Mouse (Mus musculus) urinary bladder, adult 2 months (tissue): ENCODE measurements around the gene Prmt7. TPM values are rescaled to one million over a fixed set of nuclear protein-coding genes. Genes with fewer than 3 reads are reported as not detected.

Experiments used
- DNase-seq: peaks from one replicate; pipeline ENCODE4 v3.0.0; 2022; ENCODE audit warnings: low spot score
- polyA plus RNA-seq: library from polyadenylated mRNA; depleted of rRNA; stranded (reverse); fragments of >200 nt; gene quantifications from 2 replicates; pipeline ENCODE4 v1.2.3, GENCODE M21; 2012

Gene Prmt7
- polyA plus RNA-seq, 1 experiment = 19.1 TPM

DNA sequence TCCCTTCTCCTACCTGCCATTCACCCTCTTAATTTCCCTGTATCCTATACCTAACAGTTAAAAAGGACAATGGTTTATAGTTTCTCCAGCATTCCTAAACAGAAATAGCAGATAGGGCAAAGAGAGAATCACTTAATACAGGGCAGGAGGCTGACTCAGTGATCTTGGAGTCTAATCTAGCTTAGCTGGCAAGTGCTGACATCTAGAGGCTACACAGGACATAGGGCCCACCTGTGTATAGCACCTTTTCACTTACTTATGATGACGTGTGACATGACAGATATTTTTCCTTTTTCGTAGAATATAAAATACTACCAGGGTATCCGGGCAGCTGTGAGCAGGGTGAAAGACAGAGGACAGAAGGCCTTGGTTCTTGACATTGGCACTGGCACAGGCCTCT is 8.9 kb downstream of the Prmt7 start:
- DNase-seq = no peak

DNA sequence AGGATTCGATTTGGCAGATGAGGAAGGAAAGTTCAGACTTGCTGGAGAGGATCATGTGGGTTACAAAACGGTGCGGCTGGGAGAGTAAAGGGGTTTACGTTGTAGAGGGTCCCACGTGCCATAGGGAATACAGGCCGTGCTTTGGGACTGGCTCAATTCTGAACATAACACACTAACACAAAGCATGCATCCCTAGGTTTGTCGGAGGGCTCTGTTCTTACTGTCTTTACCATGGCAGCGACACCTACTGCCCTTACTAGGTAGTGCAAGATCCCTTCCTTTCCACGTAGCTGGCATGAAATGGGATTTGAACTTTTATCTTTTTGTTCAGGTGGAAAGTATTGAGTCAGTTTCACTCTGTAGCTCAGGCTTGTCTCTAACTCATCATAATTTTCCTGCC is 15.9 kb downstream of the Prmt7 start:
- DNase-seq = no peak

DNA sequence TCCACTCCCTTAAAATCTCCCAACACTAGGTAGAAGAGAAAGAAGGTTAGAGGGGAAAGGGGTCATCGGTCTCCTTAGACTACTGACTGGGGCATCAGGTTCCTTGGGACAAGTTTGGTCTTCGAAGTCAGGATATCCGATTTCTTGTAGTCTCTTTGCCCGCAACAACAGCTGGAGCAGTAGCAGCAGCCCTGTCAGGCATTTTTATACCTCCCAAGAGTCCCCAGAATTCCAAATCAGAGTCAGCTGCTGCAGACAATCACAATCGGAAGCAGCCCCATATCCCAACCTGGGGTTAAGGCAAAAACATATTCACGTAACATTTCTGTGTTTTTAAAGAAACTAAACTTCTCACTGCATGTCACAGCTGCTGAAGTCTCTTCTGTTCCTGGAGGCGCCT is 20.8 kb downstream of the Prmt7 start:
- DNase-seq = no peak

DNA sequence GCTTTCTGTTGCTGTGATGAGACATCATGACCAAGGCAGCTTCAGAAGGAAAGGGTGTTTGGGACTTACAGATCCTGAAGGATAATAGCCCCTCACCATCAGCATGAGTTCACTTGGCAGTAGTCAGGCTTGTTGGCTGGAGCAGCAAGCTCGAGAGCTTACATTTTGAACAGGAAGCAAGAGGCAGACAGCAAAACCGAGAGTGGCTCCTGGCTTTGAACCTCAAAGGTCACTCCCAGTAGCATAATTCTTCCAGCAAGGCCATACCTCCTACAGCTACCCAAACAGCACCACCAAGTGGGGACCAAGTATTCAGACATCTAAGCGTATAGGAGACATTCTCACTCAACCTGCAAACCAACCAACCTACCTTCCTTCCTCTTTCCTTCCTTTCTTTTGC is 22.0 kb downstream of the Prmt7 start:
- DNase-seq = no peak

DNA sequence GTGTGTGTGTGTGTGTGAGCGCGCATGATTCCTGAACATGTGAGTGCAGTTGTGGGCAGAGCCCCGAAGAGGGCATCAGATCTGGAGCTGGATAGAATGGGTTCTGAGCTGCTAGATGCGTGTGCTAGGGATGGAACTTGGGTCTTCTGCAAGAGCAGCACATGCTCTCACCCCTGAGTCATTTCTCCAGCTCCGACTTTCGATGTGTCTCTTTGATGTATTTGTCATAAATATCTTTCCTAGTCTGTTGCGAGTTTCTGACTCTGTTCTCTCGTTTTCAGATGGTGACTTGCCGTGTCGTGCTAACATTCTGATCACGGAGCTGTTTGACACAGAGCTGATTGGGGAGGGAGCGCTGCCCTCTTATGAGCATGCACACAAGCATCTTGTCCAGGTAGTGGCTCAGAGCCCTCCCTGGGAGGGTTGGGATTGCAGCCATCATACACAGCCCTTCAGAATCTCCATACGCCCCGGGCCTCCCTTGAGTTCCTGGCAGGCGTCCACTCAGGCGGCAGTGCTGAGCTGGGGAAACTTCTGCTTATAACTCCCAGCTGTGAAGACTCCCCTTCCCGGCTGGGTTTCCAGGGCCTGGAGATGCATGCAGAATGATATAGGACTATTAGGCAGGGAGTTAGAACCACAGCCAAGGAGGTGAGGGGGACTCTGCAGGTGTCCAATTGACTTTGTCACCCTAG is 24.0 kb downstream of the Prmt7 start:
- DNase-seq = no peak

DNA sequence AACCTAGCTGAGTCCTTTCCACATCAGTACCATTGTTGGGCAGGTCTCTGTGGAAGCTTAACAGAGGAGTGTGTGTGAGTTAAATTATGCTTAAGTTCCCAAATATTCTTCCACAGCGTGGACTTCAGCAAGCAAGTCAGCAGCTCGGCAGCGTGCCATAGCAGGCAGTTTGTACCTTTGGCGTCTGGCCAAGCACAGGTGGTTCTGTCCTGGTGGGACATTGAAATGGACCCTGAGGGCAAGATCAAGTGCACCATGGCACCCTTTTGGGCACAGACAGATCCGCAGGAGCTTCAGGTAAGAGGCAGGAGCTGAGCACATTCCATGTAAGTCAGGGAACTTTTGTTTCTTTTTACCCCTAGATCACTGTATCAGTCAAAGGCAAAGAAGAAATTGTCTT is 26.4 kb downstream of the Prmt7 start:
- DNase-seq = no peak

DNA sequence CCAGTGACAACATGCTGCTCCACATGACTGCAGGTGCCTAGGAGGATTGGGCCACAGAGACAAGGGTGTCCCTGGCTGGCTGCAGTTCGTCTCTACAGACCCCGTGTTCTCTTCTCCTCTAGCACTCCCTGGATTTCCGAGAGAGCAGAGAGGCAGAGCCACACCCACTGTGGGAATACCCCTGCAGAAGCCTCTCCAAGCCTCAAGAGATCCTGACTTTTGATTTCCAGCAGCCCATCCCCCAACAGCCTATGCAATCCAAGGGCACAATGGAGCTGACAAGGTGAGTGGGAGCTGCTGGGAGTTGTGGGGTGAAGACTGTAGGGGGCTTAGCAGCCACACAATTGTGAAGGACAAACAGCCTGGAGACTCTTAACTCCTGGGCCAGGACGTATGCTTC is 39.5 kb downstream of the Prmt7 start:
- DNase-seq = no peak

DNA sequence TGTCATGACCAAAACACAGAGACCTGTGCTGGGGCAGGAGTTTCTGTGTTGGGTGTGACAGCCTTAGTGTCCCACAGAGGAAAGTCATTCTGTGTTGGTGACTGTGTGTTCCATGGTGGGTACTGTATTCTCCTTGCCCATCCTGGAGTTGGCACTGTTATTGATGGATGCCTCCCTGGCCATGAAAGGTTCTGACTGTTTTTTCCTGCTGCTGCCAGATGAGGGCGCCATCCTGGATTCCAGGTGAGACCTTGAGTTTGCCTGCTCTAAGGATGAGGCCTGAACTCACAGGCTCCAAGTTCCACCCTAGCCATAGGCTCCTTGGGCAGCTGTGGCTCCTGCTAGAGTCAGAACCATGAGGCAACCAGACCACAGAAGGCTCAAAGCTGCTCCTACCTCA is 47.4 kb downstream of the Prmt7 start:
- DNase-seq = no peak

DNA sequence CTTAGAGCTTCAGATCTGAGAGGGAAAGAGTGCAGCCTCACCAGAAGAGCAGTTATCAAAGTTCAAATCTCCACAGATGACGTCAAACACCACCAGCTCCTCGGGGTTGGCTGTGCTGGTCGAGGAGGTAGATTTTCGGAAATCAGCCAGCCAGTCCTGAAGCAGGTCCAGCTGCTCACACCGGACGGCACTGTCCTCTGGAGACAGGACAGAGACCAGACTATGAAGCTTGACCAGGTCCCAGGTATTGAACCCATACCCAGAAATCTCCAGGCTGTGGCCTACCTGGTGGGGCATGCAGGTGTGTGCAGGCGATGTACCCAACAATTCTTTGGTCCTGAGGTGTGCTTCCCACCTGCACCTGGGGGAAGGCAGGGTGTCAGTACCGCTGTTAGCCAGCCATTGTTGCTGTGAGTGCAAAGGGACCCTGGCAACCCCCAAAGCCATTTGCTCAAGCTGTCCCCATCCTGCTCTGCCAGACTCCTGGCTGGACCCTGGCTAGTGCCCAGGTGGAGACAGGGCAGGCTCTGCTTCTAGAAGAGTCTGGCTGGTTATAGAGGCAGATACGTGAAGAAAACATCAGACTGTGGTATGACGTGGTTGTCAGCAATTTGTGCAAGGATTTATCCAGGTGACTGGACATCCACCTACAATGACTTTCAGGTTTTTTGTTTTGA is 49.0 kb downstream of the Prmt7 start:
- DNase-seq = no peak

DNA sequence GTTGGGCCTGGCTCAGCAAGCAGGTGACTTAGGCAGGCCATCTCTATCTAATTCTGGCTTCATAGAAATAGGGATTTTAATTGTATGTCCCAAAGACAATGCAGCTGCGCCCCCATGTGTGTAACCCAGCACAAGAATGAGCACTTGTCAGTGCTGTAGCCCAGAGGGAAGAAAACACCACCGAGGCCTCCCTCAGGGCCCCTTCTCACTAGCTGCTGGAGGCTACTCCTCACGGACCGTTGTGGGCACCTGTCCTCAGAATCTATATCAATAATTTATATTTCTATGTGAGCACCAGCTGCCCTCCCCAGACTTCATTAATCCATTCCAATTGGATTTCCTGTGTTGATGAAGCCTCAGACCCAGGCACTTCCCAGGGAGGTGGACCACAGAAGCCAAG is 50.2 kb downstream of the Prmt7 start:
- DNase-seq = no peak

DNA sequence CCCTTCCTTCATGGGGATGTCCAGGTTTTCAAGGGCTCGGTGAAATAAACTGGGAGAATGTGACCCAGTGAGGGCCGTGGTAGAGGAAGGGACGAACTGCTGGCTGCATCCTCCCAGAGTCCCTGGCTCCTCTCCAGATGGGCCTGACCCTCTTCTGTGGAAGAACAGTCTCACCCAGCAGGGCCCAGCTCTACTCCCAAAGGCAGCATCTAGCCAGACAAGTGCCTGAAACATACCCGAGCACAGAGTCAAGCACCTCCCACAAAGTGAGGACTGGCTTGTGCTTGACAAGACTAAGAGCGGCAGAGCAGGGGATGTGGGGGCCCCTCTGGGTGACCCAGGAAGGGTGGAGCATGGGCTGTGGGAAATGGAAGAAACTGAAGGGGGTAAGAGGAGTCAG is 51.6 kb downstream of the Prmt7 start:
- no peak for DNase-seq

DNA sequence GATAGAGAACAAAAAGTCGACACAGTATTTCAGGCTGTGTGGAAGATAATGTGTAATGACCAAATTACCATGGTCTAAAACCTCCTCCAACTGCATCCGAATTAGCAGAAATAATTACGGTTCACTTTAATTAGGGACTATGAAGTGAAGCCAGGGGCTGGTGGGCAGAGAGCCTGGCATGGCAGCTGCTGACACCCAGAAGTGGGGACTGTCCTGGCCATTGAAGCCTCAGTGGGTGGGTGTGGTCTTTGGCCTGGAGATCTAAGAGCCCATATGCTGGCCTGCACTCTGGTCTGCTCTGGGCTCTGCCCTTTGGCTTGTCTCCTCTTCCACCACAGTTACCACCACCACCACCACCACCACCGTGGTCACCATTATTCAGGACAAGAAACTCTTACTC is 53.2 kb downstream of the Prmt7 start:
- DNase-seq = no peak

DNA sequence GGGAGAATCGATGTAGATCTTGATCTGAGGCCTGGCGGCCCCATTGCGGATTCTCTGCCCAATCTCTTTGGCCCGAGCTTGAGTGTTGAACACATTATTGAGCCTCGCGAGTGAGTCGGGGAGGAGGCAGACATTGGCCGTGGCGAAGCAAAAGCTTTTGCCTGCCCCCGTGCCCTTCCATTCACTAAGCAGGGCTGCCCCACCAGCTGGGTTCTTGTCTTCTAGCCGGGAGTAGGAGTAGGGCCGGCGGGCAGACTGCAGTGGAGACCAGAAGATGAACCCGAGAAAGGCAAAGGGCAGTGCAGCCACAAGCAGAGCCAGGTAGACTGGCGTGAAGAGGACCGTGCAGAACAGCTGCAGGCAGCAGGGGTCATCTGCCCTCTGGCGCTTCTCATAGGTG is 54.7 kb downstream of the Prmt7 start:
- no peak for DNase-seq

DNA sequence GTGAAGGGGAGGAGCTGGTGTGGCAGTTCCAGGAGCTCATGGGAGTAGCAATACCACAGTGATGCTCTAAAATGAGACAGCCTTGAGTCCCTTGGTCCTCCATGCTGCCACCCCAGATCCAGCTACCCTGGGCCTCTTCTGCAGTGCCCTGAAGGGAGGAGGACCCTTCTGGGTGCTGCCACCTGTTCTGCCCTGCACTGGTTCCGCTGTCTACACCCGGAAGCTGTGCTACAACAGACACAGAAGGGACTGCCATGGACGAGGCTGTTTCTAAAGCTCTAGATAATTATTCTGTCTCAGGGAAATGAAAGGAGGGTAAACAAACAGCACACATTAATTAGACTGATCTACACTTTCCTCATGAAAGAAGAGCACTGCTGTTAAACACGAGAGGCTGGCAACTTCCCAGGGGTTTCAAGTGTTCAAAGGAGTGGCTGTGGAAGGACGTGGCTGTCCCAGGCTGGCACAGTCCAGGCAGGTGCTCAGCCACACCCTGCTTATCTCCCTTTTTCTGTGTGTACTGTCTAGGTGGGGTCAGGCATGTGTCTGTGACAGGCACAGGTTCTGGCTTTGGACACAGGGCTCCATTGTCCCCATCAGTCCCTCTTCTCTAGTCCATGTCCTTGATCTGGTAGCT is 58.1 kb downstream of the Prmt7 start:
- DNase-seq = no peak

DNA sequence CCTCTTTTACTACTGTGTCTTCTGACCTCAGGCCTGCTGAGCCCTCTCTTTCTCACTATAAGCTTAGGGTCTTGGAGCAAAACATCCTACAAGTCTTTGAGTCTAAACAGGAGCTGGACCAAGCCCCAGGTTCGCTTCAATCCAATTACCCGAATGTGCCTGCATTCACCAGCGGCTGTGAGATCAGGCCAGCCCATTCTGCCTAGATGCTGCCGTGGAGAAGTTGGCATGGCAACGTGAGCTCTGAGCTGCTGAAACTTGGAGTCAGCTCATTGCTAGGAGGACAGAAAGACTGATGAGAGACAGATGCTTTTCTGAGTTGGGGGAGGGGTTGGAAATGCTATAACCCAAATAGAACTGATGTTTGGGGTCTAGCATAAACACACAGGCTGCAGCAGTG is 60.1 kb downstream of the Prmt7 start:
- DNase-seq = no peak

DNA sequence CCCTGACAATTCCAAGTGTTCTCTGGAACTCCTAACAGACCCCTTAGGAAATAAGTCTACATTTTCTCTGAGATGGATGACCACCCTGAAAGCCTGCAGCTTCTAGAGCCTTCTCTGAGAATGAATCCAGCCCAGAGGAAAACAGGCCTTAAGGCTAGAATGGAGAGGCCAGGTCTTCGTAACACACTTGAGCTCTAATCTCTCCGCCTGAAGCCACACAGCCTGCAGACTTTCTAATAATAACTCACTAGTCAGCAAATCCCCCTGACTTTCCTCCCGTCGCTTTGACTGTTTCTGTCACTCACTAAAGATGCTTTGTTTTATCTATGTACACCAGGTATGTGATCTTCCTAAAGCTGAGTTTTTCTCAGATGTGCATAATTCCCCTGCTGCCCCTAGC is 60.6 kb downstream of the Prmt7 start:
- no peak for DNase-seq

DNA sequence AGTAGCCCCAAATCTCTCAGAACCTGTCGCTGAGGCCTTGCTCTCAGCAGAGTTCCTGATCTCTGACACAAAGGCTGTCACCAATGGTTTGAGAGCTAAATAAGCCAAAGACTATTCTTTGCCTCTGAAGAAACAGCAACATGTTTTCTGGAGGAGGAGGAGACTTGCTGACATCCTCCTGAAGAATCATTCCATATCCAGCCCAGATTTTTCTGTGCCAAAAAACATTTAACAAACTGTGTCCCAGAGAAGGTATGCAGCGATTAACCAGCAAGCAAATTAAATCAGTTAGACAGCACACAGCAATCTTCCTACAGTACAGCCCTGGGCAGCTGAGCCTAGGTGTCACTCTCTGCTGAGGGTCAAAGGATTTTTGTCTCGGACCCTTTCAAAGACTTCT is 62.7 kb downstream of the Prmt7 start:
- no peak for DNase-seq

DNA sequence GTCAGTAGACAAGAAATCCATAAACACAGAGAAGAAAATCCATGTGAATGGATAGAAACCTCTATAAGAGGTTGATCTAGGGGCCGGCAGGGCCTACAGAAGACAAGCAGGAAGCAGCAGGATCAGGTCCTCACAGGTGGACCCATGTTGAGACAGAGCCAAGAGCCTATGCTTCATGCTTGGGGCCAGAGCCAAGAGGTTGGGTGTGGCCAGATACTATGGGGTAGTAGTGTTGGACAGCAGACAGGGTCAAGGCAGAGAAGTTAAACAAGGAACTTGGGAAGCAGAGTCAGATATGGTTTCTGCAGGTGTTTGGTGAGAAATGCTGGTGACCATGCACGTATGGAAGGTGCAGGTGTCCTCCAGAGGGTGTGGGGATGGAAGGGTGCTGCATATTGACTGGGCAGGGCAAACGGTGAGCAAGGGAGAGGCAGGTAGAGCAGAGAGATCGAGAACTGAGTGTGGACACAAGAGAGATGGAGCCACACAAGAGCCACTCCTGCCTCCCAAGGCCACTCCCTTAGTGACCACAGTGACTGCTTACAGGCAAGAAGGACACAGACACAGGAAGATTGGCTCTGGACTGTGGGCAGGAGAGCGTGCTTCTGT is 66.1 kb downstream of the Prmt7 start:
- no peak for DNase-seq

DNA sequence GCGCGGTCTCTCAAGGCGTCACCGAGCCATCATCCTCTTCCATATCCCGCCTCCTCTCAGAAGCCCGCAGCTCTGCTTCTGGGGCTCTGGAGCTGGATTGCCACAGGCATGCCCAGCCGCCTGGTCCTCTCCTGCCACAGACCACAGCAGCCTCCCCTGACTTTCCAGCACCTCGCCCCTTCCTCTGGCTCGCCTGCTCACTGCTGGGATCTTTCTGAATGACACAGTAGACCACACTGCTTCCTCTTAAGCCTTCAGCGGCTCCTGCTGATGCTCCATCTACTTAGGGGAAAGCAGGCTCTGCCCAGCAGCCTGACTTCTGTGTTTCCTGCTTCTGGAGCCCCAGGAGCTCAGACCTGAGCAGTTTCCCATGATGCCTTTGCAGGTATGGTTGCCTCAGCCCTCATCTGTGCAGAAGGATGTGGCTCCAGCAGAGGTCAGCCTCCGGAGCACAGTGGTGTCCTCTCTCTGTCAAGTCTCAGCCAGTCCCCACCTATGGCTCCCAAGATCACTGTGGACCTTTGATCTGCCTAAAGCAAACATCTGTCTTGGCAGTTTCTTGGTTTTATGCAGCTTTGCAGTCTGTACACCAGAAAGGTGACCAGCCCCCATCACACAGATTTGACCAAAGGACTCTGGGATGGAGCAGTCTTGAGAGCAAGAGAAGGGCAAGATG is 67.8 kb downstream of the Prmt7 start:
- DNase-seq = no peak

DNA sequence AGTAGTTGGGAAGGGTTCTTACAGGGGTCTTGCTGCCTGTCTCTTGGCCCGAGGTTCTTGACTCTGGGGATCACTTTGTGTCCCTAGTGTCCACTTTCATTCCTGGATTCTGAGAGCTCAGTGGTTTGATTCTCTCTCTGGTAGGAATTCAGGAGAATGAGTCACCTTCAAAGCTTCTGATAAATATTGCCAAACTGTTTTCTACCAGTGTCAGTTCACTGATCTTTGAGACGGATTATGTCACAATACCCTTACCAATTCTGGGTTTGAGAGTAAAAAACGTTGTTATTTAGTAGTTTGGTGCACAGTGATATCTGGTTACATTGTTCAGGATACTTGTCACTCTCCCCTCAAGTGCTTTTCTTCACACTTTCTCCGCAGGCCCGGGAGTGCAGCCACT is 69.4 kb downstream of the Prmt7 start:
- no peak for DNase-seq

DNA sequence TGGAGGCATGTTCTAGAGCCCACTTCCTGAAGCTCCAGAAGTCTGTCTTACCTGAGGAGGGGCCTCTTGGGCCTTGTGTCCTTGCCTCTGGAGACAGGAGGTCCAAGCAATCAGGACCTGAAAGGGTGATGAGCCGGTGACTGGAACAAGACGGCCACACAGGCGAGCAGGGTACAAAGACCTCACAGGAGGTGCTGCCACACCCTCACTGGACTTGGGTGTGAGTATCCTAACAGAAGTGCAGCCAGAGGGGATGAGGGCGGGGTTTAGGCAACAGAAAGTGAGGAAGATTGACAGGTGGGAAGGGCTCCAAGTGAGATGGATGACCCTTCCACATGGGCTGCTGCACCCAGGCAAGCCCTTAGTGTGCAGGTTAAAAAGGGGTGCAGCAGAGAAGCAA is 70.1 kb downstream of the Prmt7 start:
- no peak for DNase-seq

DNA sequence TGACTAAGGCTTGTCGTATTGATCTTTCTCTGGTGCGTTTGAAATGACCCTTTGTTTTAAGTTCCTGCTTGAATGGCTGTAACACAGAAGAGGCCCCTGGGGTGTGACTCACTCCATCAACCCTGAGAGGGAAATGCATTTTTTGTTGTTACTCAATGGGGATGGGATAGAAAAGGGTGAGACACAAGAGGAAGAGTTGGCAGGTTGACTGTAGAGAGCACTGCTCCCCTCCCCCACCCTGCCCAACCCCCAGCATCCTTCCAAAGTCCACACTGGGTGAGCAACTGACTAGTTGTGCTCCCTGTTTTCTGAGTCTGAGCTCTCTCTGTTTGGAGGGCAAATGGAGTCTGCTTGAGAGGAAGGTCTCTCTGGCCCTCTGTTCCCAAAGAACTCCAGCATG is 76.7 kb downstream of the Prmt7 start:
- no peak for DNase-seq

DNA sequence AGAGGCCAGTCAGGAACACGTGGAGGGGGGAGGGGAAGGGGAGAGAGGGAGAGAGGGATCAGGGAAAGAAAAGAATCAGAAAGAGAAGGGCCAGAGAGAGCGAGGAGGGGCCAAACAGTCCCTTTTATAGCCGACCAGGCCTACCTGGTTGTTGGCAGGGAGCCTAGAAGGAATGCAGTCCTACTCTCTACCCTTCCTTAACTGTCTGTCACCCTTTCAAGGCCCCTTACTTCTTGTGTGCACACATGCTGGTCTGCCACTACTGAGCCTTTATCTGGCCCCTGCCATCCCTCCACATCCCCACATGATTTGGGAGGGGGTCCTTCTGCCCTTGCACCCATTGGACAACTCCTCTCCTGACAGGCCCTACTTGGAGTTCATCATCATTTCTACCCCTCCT is 78.0 kb downstream of the Prmt7 start:
- DNase-seq = no peak
